In genomic region chr2:172390341-172390740, GRCm38 (mm10) we compare ENCODE assay signal across 17 mouse cellular contexts. TPM values are rescaled to one million over a fixed set of nuclear protein-coding genes. Genes with fewer than 3 reads are reported as not detected.
"Had no signal": no experiment of that assay in that cellular context is flagged by ENCODE, and none has a peak within 500 bp of the region (broad histone marks: within the 10 kb centered on the region; RNA-seq: fewer than 3 reads in every experiment).

No protein-coding gene starts in this region.

- H3K36me3 ChIP-seq: limb, embryonic 13.5 days; midbrain, embryonic 10.5 days; neural tube, embryonic 12.5 days had no signal

- ATAC-seq: intestine, embryonic 16.5 days had no signal

- H3K27me3 ChIP-seq: neural tube, embryonic 12.5 days had no signal

- H3K27ac ChIP-seq: kidney, postnatal 0 days; limb, embryonic 13.5 days; liver, embryonic 14.5 days; midbrain, embryonic 10.5 days; neural tube, embryonic 12.5 days had no signal

- H3K9me3 ChIP-seq: limb, embryonic 13.5 days; midbrain, embryonic 10.5 days; neural tube, embryonic 12.5 days had no signal

- DNase-seq: kidney, adult 2 months; kidney, postnatal 36 days; layer of hippocampus, adult 9-11 months; left cerebral cortex, postnatal 4 days; lung, adult 18-20 months; midbrain, embryonic 14.5 days; retina, postnatal 1 day; right cerebral cortex, postnatal 4 days; spleen, adult 18-20 months had no signal

- H3K9ac ChIP-seq: limb, embryonic 13.5 days; liver, embryonic 14.5 days; neural tube, embryonic 12.5 days had no signal

- H3K4me2 ChIP-seq: limb, embryonic 13.5 days; neural tube, embryonic 12.5 days had no signal

- H3K4me1 ChIP-seq: limb, embryonic 13.5 days; midbrain, embryonic 10.5 days; neural tube, embryonic 12.5 days had no signal

- H3K4me3 ChIP-seq: limb, embryonic 13.5 days; midbrain, embryonic 10.5 days; myocyte; neural tube, embryonic 12.5 days had no signal

RNA-seq across cellular contexts. Expression of gene Cass4, which starts 3.3 kb away (rescaled TPM):
- total RNA-seq: liver, adult 2 months had no signal
- polyA plus RNA-seq: liver, adult 2 months had no signal
